Mouse (Mus musculus): ENCODE results near the gene Gm14226. TPM values are rescaled to one million over a fixed set of nuclear protein-coding genes. Genes with fewer than 3 reads are reported as not detected.
"Not testable (repeated sequence)": the region's sequence is repeated elsewhere in the genome, so short reads cannot be mapped to it uniquely, and the experiment has no call there.

The Gm14226 gene
- polyA plus RNA-seq, 1 experiment from 2014 or later: 0.08 TPM

DNA sequence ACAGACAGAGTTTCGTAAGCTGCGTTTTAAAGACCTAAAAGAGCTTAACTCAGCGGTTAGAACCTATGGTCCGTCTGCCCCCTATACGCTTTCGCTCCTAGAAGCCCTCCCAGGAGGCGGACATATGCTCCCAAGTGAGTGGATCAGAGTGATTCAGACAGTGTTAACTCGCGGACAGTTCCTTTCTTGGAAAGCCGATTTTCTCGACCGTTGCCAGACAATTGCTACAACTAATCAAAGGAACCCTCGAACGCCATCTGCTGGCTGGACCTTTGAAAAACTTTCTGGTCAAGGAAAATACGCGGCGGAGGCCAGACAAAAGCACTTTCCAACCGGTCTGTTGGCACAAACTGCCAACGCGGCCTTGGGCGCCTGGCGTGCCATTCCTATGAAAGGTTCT is 1.6 kb downstream of the Gm14226 start:
- H3K36me3 ChIP-seq (replicated peaks): no peaks in the 10 kb centered on the region
- H3K9me3 ChIP-seq: no peaks in the 10 kb centered on the region
- H3K9ac ChIP-seq: peak overlapping the region; percentile 41
- peak; percentile 86 for ATAC-seq (replicated peaks)
- under 1% methylated on average over 22 of the region's 22 CpGs for WGBS
- no peaks in the 10 kb centered on the region for H3K27me3 ChIP-seq (replicated peaks)
- peak overlapping the region; percentile 44 for H3K4me3 ChIP-seq
- H3K4me2 ChIP-seq: peak overlapping the region; percentile 86
- peaks cover 11% of the 10 kb centered on the region for H3K4me1 ChIP-seq
- H3K27ac ChIP-seq: peak overlapping the region; percentile 78

DNA sequence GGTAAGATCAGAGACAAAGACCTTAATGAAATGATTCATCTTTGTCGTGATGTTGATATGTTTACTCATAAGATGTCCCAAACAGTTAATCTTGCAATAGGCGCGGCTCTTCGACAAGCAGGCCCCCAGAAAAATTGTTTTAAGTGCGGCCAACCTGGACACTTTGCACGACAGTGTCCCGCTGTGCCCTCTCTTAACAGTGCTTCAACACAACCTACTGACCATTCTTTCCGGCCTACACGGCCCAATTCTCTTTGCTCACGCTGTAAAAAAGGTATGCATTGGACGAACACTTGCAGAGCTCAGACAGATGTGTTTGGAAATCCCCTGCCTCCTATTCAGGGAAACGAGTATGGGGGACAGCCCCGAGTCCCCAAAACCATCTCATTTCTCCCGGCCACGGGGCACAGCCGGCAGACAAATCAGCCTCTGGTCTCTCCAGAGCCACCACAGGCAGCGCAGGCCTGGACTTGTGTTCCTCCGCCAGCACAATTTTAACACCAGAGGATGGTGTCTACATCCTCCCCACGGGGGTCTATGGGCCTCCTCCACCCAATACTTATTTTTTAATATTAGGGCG is 2.3 kb downstream of the Gm14226 start:
- H3K27me3 ChIP-seq (replicated peaks); H3K9ac ChIP-seq; H3K36me3 ChIP-seq (replicated peaks); H3K27ac ChIP-seq; H3K9me3 ChIP-seq; H3K4me3 ChIP-seq: not testable (repeated sequence)
- peak; percentile 2; the same call in 1 of the 2 replicates for ATAC-seq (replicated peaks)
- 26% methylated on average over 20 of the region's 20 CpGs for WGBS
- Histone ChIP-seq H3K4me1 (peaks cover 11% of the 10 kb centered on the region), H3K4me2 (peak overlapping the region; percentile 86)

DNA sequence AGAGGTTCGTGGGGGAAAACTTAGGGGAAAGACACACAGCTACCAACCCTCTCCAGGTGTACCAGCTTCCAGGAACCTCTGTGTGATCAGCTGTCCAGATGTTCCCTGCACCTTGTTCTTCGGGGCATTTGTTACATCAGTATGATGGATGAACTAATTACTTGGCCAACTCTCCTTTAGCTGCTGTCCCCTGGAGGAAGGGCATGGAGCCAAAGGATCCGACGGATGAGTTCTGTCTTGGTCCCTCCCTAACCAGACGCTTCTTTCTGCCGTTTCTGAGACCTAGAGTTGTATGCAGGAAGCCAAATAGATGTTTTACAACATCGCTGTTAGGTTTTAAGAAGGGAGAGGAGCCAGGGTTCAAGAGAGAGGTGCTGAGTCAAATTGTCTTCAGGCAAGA is 12.8 kb downstream of the Gm14226 start:
- ATAC-seq (replicated peaks): no peak
- H3K36me3 ChIP-seq (replicated peaks): no peaks in the 10 kb centered on the region
- no peaks in the 10 kb centered on the region for H3K4me1 ChIP-seq
- H3K9me3 ChIP-seq: no peaks in the 10 kb centered on the region
- no peak overlapping the region for H3K4me2 ChIP-seq
- WGBS: 83% methylated on average over 7 of the region's 7 CpGs
- no peaks in the 10 kb centered on the region for H3K27me3 ChIP-seq (replicated peaks)
- H3K4me3 ChIP-seq: no peak overlapping the region
- no peak overlapping the region for H3K27ac ChIP-seq
- H3K9ac ChIP-seq: no peak overlapping the region

DNA sequence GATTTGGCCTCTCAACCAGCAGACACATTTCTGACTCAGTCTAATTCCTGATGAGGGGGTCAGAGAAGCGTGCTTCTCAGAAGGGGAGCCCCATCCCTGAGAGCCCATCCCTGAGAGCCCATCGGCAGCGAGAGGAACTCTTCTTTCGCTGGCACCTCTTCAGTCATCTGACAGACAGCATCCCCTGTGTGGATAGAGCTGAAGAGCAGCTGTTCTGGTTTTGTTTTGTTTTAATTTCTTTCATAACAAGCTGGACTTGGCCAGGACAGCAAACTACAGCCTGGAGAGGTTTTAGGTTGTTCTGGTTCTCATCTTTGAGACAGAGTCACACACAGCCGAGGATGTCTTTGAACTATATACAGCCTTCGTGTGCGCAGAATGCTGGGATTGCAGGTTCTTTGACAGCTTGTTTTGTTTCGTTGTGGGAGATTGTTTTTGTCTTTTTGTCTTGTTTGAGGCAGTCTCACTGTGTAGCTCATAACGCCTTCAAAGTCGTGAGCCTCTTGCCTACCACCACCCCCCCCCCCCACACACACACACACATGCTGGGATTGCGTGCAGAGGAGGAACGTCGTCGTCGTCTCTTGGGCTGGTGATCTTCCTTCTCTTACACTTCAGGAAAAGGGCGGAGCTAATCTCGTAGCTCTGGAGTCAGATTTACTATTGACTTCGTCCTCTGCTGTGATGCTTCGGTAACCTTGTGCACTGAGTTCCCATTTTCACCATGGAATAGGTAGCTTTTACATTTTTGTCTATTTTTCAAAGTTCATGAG is 15.1 kb downstream of the Gm14226 start:
- no peaks in the 10 kb centered on the region for H3K4me1 ChIP-seq
- no peaks in the 10 kb centered on the region for H3K27me3 ChIP-seq (replicated peaks)
- H3K27ac ChIP-seq: no peak overlapping the region
- no peak for ATAC-seq (replicated peaks)
- H3K36me3 ChIP-seq (replicated peaks): no peaks in the 10 kb centered on the region
- H3K4me3 ChIP-seq: no peak overlapping the region
- no peaks in the 10 kb centered on the region for H3K9me3 ChIP-seq
- 38% methylated on average over 19 of the region's 19 CpGs for WGBS
- H3K4me2 ChIP-seq: no peak overlapping the region
- no peak overlapping the region for H3K9ac ChIP-seq

DNA sequence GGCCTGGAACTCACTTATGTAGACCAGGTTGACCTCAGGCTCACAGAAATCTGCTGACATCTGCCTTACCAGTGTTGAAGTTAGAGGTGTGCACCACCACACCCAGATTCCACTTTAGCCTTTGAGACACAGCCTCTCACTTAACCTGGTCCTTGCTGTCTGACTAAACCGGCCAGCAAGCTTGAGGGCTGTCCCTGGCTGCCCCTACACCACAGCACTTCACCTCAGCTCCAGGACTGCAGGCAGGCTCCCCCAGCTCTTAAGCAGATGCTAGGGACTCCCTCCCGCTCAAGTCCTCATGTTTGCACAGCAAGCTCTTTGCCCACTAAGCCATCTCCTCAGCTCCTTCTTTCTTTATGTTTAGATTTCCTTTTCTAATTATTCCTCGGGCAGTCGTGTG is 21.9 kb downstream of the Gm14226 start:
- 76% methylated on average over 4 of the region's 4 CpGs for WGBS
- no peak for ATAC-seq (replicated peaks)

DNA sequence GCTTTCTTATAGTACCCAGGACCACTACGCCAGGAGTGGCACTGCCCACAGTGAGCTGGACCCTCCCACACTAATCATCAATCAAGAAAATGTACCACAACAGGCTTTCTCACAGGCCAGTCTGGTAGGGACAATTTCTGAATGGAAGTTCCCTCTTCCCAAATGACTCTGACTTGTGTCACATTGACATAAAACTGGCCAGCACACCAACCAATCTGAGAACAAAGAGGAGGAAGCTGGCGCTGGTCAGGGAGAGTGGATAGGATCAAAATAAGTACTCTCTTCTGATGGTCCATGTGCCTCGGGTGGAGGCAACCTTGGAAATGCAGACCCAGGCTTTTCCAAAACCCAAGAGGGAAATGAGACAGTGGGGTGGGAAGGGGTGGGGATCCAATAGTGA is 26.5 kb downstream of the Gm14226 start:
- H3K9ac ChIP-seq: no peak overlapping the region
- no peaks in the 10 kb centered on the region for H3K27me3 ChIP-seq (replicated peaks)
- no peak for ATAC-seq (replicated peaks)
- no peaks in the 10 kb centered on the region for H3K4me1 ChIP-seq
- no peak overlapping the region for H3K4me2 ChIP-seq
- no peak overlapping the region for H3K27ac ChIP-seq
- WGBS: 86% methylated on average over 3 of the region's 3 CpGs
- H3K9me3 ChIP-seq: no peaks in the 10 kb centered on the region
- no peak overlapping the region for H3K4me3 ChIP-seq
- no peaks in the 10 kb centered on the region for H3K36me3 ChIP-seq (replicated peaks)

More for the DNA sequence above, 21.9 kb downstream of the Gm14226 start:
- no peaks in the 10 kb centered on the region for H3K4me1 ChIP-seq
- H3K27me3 ChIP-seq (replicated peaks): no peaks in the 10 kb centered on the region
- H3K4me2 ChIP-seq: no peak overlapping the region
- H3K4me3 ChIP-seq: no peak overlapping the region
- H3K27ac ChIP-seq: no peak overlapping the region
- H3K9ac ChIP-seq: no peak overlapping the region
- H3K36me3 ChIP-seq (replicated peaks): no peaks in the 10 kb centered on the region
- no peaks in the 10 kb centered on the region for H3K9me3 ChIP-seq

DNA sequence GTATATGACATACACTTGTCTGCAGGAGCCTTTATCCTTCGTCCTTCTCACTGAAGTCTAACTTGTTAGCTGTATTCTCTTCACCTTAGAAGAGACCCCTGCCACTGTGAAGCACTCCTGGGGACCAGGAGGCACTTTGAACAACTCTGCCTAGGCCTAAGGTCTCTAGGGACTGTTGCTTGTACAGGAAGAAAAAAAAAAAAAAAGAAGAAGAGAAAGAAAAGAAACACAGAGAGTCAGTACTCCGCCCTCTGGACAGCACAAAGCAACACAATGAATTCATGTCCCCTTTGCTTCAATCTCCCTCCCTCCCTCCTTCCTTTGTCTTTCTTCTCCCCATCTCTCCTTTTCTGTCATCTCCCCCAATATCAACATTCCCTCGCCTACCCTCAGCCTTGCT is 27.0 kb downstream of the Gm14226 start:
- Histone ChIP-seq H3K27me3 (replicated peaks) (no peaks in the 10 kb centered on the region), H3K4me1 (peaks cover 2% of the 10 kb centered on the region), H3K4me2 (no peak overlapping the region), H3K4me3 (no peak overlapping the region), H3K9me3 (no peaks in the 10 kb centered on the region), H3K36me3 (replicated peaks) (no peaks in the 10 kb centered on the region), H3K9ac (no peak overlapping the region), H3K27ac (no peak overlapping the region)
- WGBS: 67% methylated on average over 3 of the region's 3 CpGs
- no peak for ATAC-seq (replicated peaks)

DNA sequence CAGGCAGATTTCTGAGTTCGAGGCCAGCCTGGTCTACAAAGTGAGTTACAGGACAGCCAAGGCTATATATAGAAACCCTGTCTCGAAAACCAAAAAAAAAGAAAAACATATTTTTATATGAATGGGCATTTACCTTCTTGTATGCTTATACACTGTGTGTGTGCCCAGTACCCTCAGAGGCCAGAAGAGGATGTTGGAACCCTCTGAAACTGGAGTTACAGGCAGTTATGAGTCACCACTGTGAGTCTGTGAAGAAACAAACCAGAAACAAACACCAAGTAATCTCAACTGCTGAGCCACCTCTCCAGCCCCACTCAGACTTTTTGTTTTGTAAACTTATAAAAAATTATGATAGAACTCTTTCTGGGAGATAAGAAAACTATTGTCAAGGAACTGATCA is 28.7 kb downstream of the Gm14226 start:
- no peaks in the 10 kb centered on the region for H3K27me3 ChIP-seq (replicated peaks)
- H3K36me3 ChIP-seq (replicated peaks): no peaks in the 10 kb centered on the region
- ATAC-seq (replicated peaks): no peak
- 82% methylated on average over 2 of the region's 2 CpGs for WGBS
- no peak overlapping the region for H3K9ac ChIP-seq
- no peak overlapping the region for H3K4me2 ChIP-seq
- no peak overlapping the region for H3K4me3 ChIP-seq
- H3K27ac ChIP-seq: no peak overlapping the region
- H3K4me1 ChIP-seq: peaks cover 13% of the 10 kb centered on the region
- no peaks in the 10 kb centered on the region for H3K9me3 ChIP-seq

DNA sequence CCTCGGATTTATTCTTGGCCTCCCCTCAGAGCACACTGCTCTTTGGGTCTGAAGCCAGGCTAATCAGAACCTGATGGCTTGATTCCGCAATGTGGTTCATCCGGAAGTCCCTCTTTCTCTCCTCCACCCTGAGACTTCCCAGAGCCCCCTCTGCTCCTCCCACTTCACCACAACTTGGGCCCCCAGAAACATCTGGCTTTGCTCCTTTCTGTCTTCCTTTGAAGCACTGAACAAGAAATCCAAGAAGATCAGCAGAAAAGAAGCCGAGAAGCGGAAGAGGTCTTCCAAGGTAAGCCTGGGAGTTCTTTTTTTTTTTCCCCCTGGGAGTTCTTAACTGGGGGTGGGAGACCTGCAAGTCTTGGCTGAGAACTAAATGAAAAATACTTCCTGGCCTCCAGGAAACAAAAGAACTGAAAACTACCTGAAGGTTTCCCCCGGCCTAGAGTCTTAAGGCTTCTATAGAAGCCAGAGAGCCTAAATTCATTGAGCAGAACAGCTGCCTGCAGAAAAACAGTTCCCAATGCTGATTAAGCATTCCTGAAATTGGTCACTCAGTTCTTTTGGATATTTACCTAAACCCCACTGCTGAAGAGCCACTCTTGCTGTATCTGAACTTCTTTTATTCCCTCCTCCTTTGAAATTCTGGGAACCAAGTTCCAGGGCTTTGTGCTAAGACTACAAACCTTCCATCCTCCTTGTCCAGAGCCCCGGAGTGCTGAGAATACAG is 29.5 kb downstream of the Gm14226 start:
- Histone ChIP-seq H3K27ac (no peak overlapping the region), H3K9ac (no peak overlapping the region), H3K9me3 (no peaks in the 10 kb centered on the region), H3K27me3 (replicated peaks) (no peaks in the 10 kb centered on the region), H3K4me2 (no peak overlapping the region), H3K4me1 (peaks cover 15% of the 10 kb centered on the region), H3K4me3 (no peak overlapping the region), H3K36me3 (replicated peaks) (no peaks in the 10 kb centered on the region)
- 71% methylated on average over 7 of the region's 7 CpGs for WGBS
- no peak for ATAC-seq (replicated peaks)

DNA sequence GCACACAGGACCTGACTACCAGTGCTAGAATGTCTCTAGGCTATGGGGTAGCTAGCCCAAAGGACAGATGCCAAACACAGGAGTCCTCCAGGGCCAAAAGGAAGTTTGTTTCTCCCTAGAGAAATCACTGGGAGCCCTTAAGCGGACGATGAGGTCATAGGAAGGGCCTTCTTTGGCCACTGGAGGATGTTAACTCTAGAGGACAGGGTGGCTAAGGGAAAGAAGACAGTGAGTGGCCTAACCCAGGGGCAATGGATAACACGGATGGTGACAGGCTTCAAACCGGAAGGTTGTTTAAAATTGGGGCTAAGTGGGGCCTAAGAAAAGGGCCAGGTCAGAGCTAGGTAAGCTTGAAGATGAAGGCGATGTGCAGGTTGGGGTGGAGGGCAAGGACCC is 32.0 kb downstream of the Gm14226 start:
- peak overlapping the region; percentile 95 for H3K27ac ChIP-seq
- H3K4me2 ChIP-seq: peak overlapping the region; percentile 80
- ATAC-seq (replicated peaks): no peak; the same call in 1 of the 2 replicates
- WGBS: 17% methylated on average over 5 of the region's 5 CpGs
- peaks cover 15% of the 10 kb centered on the region for H3K4me1 ChIP-seq
- H3K36me3 ChIP-seq (replicated peaks): no peaks in the 10 kb centered on the region
- peak overlapping the region; percentile 60 for H3K4me3 ChIP-seq
- H3K27me3 ChIP-seq (replicated peaks): no peaks in the 10 kb centered on the region
- H3K9me3 ChIP-seq: no peaks in the 10 kb centered on the region
- H3K9ac ChIP-seq: peak overlapping the region; percentile 91

DNA sequence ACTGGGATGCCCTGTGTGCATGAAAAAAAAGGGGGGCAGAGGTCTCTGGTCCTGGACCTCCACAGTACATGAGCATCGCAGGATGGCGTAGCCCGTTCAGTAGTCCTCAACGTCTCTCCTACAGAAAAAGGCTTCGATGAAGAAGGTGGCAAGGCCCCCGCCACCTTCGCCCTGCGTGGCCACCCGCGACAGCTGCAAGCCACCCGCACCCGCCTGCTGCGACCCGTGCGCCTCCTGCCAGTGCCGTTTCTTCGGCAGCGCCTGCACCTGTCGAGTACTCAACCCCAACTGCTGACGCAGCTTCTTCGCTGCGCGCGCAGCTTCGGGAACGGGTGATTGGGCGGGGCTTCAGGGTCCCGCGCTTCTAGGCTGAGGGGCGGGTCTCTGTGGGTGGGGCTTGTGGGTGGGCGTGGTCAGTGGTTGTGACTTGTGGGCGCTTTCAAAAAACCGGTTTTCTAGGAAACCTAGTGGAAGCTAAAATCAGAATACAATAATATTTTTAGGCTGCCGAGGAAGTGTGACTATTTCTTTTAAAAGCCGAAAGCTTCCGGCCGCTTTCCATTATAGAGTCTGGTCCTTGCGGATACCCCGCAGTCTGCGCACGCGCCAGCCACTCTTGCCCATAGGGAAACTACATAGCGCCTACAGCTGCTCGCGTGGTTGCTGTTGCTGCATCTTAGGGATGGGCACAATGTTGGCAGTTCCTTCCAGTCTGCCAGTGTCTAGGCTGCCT is 32.6 kb downstream of the Gm14226 start:
- Histone ChIP-seq H3K9me3 (no peaks in the 10 kb centered on the region), H3K4me1 (peaks cover 15% of the 10 kb centered on the region), H3K36me3 (replicated peaks) (no peaks in the 10 kb centered on the region), H3K27ac (peak overlapping the region; percentile 95), H3K9ac (peak overlapping the region; percentile 91), H3K27me3 (replicated peaks) (no peaks in the 10 kb centered on the region), H3K4me3 (peak overlapping the region; percentile 60), H3K4me2 (peak overlapping the region; percentile 80)
- peak; percentile 97 for ATAC-seq (replicated peaks)
- WGBS: under 1% methylated on average over 45 of the region's 45 CpGs

All from midbrain, embryonic 15.5 days (tissue).